Mouse (Mus musculus) CH12.LX (cell line): ENCODE data around the gene Mapk1ip1. TPM values are rescaled to one million over a fixed set of nuclear protein-coding genes. Genes with fewer than 3 reads are reported as not detected.

ENCODE experiments used
- DNase-seq: peaks from one replicate; pipeline ENCODE4 v3.0.0-alpha.2; 2013; ENCODE audit errors: extremely low read depth
- H3K27ac ChIP-seq: 2 replicates; pipeline ENCODE4 v1.5.1; 2012; ENCODE audit warnings: low read depth, mild to moderate bottlenecking, control low read depth, moderate library complexity; ENCODE audit not compliant: insufficient read depth
- H3K27me3 ChIP-seq: replicated peaks from 2 replicates; pipeline ENCODE3; 2012; ENCODE audit warnings: inconsistent platforms
- H3K36me3 ChIP-seq, 2 experiments: replicated peaks in 1 of 2; 2 replicates each; pipeline versions ENCODE3 to v1.6.1; 2012; ENCODE audit warnings: inconsistent platforms in 1 of 2, low read length in 1 of 2, mild to moderate bottlenecking in 1 of 2, mixed read lengths in 1 of 2, moderate library complexity in 1 of 2; ENCODE audit not compliant: control insufficient read depth in 1 of 2, insufficient read depth in 1 of 2
- H3K4me1 ChIP-seq, 2 experiments: 2 replicates each; pipeline ENCODE4 v1.6.1; 2012; ENCODE audit warnings: inconsistent platforms in 1 of 2, moderate library complexity in 1 of 2; ENCODE audit not compliant: insufficient read depth in 2 of 2, control insufficient read depth in 1 of 2
- H3K4me2 ChIP-seq: 2 replicates; pipeline ENCODE4 v1.6.1; 2012; ENCODE audit warnings: low read depth, mild to moderate bottlenecking, control low read depth; ENCODE audit not compliant: poor library complexity, insufficient read depth, severe bottlenecking
- H3K4me3 ChIP-seq, 3 experiments: fragments of 150-350 bp in 1 of 3; sonication (generic) in 1 of 3; replicated peaks in 1 of 3; 2 replicates each; pipeline versions ENCODE3 to v1.5.1; 2011 to 2012; ENCODE audit warnings: low read depth in 2 of 3, low read length in 2 of 3, mild to moderate bottlenecking in 2 of 3, moderate library complexity in 2 of 3, control low read depth in 1 of 3, improper control_type of control experiment in 1 of 3, inconsistent platforms in 1 of 3, mixed read lengths in 1 of 3; ENCODE audit not compliant: poor library complexity in 1 of 3
- H3K79me2 ChIP-seq: replicated peaks from 2 replicates; pipeline ENCODE4 v1.6.1; 2012; ENCODE audit warnings: mild to moderate bottlenecking, moderate library complexity; ENCODE audit not compliant: control insufficient read depth, poor library complexity, insufficient read depth, severe bottlenecking; ENCODE audit errors: extremely low read depth
- H3K9ac ChIP-seq: 2 replicates; pipeline ENCODE4 v1.6.1; 2012; ENCODE audit warnings: low read depth, mild to moderate bottlenecking, control low read depth, moderate library complexity; ENCODE audit not compliant: insufficient read depth
- H3K9me3 ChIP-seq: replicated peaks from 2 replicates; pipeline ENCODE3; 2012; ENCODE audit warnings: low read length, inconsistent platforms, mixed read lengths
- CHD1 ChIP-seq: IDR thresholded peaks from 2 replicates; pipeline ENCODE4 v1.6.1; 2012; ENCODE audit warnings: low read depth, low read length, improper control_type of control experiment, inconsistent platforms
- CHD2 ChIP-seq: IDR thresholded peaks from 2 replicates; pipeline ENCODE4 v1.6.1; 2011; ENCODE audit warnings: low read length, improper control_type of control experiment
- ELF1 ChIP-seq: IDR thresholded peaks from 2 replicates; pipeline ENCODE4 v1.6.1; 2014; ENCODE audit warnings: low read depth, mild to moderate bottlenecking, inconsistent platforms, low read length, improper control_type of control experiment
- ETS1 ChIP-seq: conservative IDR thresholded peaks from 2 replicates; pipeline ENCODE4 v1.6.1; 2012; ENCODE audit warnings: low read depth, mild to moderate bottlenecking, inconsistent platforms, low read length, improper control_type of control experiment, moderate library complexity
- GABPA ChIP-seq: IDR thresholded peaks from 2 replicates; pipeline ENCODE4 v1.6.1; 2012; ENCODE audit warnings: low read depth, low read length, improper control_type of control experiment, inconsistent platforms; ENCODE audit not compliant: insufficient replicate concordance
- HCFC1 ChIP-seq: IDR thresholded peaks from 2 replicates; pipeline ENCODE4 v1.6.1; 2012; ENCODE audit warnings: low read depth, mild to moderate bottlenecking, inconsistent platforms, low read length, improper control_type of control experiment
- IRF4 ChIP-seq: IDR thresholded peaks from 2 replicates; pipeline ENCODE4 v1.6.1; 2014; ENCODE audit warnings: low read depth, mild to moderate bottlenecking, inconsistent platforms, low read length, improper control_type of control experiment
- JUN ChIP-seq: IDR thresholded peaks from 2 replicates; pipeline ENCODE4 v1.6.1; 2011; ENCODE audit warnings: low read depth, mild to moderate bottlenecking, low read length, improper control_type of control experiment, moderate library complexity; ENCODE audit not compliant: insufficient read depth
- JUND ChIP-seq: conservative IDR thresholded peaks from 2 replicates; pipeline ENCODE4 v1.6.1; 2011; ENCODE audit warnings: low read depth, low read length, improper control_type of control experiment
- KAT2A ChIP-seq: IDR thresholded peaks from 2 replicates; pipeline ENCODE4 v1.6.1; 2012; ENCODE audit warnings: low read length, improper control_type of control experiment, inconsistent platforms; ENCODE audit not compliant: insufficient replicate concordance
- MAFK ChIP-seq: IDR thresholded peaks from 2 replicates; pipeline ENCODE4 v1.6.1; 2011; ENCODE audit warnings: low read length, improper control_type of control experiment; ENCODE audit not compliant: insufficient replicate concordance
- MEF2A ChIP-seq: IDR thresholded peaks from 2 replicates; pipeline ENCODE4 v1.6.1; 2014; ENCODE audit warnings: low read depth, mild to moderate bottlenecking, inconsistent platforms, low read length, improper control_type of control experiment, borderline replicate concordance
- POLR2A ChIP-seq: IDR thresholded peaks from 2 replicates; pipeline ENCODE4 v1.6.1; 2011; ENCODE audit warnings: low read depth, mild to moderate bottlenecking, improper control_type of control experiment, low read length
- RAD21 ChIP-seq: IDR thresholded peaks from 2 replicates; pipeline ENCODE4 v1.6.1; 2011; ENCODE audit warnings: low read depth, mild to moderate bottlenecking, low read length, improper control_type of control experiment, moderate library complexity
- RCOR1 ChIP-seq: conservative IDR thresholded peaks from 2 replicates; pipeline ENCODE4 v1.6.1; 2012; ENCODE audit warnings: low read depth, mild to moderate bottlenecking, inconsistent platforms, low read length, improper control_type of control experiment
- UBTF ChIP-seq: IDR thresholded peaks from 2 replicates; pipeline ENCODE4 v1.6.1; 2012; ENCODE audit warnings: low read depth, mild to moderate bottlenecking, inconsistent platforms, low read length, improper control_type of control experiment, moderate library complexity
- USF1 ChIP-seq: IDR thresholded peaks from 2 replicates; pipeline ENCODE4 v1.6.1; 2014; ENCODE audit warnings: low read depth, mild to moderate bottlenecking, inconsistent platforms, low read length, improper control_type of control experiment
- ZC3H11A ChIP-seq: IDR thresholded peaks from 2 replicates; pipeline ENCODE4 v1.6.1; 2012; ENCODE audit warnings: low read depth, mild to moderate bottlenecking, inconsistent platforms, low read length, improper control_type of control experiment
- ZKSCAN1 ChIP-seq: IDR thresholded peaks from 2 replicates; pipeline ENCODE4 v1.6.1; 2012; ENCODE audit warnings: low read depth, inconsistent platforms, low read length, improper control_type of control experiment, borderline replicate concordance
- ZMIZ1 ChIP-seq: IDR thresholded peaks from 2 replicates; pipeline ENCODE4 v1.6.1; 2012; ENCODE audit warnings: low read depth, mild to moderate bottlenecking, inconsistent platforms, low read length, improper control_type of control experiment
- ZNF384 ChIP-seq: IDR thresholded peaks from 2 replicates; pipeline ENCODE4 v1.6.1; 2012; ENCODE audit warnings: low read depth, low read length, improper control_type of control experiment, inconsistent platforms
- dilution Hi-C: fragments of 300-500 bp; cut with MboI; formaldehyde crosslinking; loops from 2 replicates; pipeline ENCODE4 v1.14.3; 2020; ENCODE audit warnings: low sequenced_read_pairs; ENCODE audit not compliant: extremely low pct_unique_long_range_greater_than_20kb, extremely low pct_ligation_motif_present
- in situ Hi-C: fragments of 300-500 bp; cut with MboI; formaldehyde crosslinking; loops from 3 replicates; pipeline ENCODE4 v1.14.3; 2019; ENCODE audit warnings: low sequenced_read_pairs, low pct_ligation_motif_present, low pct_unique_long_range_greater_than_20kb, mixed read lengths
- polyA plus RNA-seq: library from polyadenylated mRNA; unstranded; fragments of >175 nt; gene quantifications from 2 replicates; pipeline ENCODE4 v1.2.1, GENCODE M21; 2012; ENCODE audit warnings: low read depth; ENCODE audit not compliant: insufficient read length
- total RNA-seq, 2 experiments: library from RNA; depleted of rRNA; stranded (reverse); fragments of 300-350 nt in 1 of 2; fragments of >200 nt in 1 of 2; gene quantifications; 2 replicates each; pipeline ENCODE4 v1.2.3; 2012 to 2014

The Mapk1ip1 gene
- total and polyA plus RNA-seq, 3 experiments = 4.2 to 6.6 (median 5.1) TPM

DNA sequence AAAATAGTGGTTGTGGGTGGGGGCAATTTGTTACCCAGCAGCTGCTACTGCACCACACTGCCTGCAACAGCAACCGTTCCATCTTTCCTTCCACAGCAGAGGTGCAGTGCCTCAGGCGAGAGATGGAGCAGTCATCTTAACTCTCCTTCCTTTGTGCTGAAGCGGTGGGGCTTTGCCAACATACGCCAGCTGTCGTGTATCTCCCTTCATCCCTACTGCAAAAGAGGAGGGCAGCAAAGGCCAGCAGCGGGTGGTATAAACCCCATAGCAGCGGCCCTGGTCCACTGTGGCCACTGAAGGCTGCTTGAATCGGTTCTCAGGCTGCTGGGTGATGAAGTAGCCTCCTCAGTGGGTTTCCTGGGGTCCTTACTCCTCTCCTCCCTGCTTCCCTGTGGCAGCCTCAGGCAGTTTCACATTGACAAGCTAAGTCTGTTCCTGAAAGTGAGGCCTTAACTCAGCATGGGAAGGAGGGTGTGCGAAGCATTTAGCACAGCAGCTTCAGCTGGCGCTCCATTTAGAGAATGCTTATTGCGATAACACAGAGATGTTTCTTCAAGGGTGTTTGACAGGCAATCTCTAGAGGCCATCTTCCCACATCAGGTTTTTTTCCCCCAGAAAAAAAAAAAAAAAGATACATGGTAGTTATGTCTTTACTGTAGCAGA, 32.7 kb downstream of the Mapk1ip1 start:
- dilution Hi-C loops (no loop called here), in situ Hi-C loops (no loop called here)
- Histone ChIP-seq H3K36me3 (no peaks in the 10 kb centered on the region), H3K4me2 (no peak overlapping the region), H3K4me3 (no peak overlapping the region), H3K27me3 (peaks cover 90% of the 10 kb centered on the region), H3K79me2 (no peaks in the 10 kb centered on the region), H3K4me1 (no peaks in the 10 kb centered on the region), H3K27ac (no peak overlapping the region), H3K9me3 (no peaks in the 10 kb centered on the region), H3K9ac (no peak overlapping the region)
- DNase-seq = no peak
- TF ChIP-seq ZC3H11A (no peak), HCFC1 (no peak), CHD2 (no peak), ELF1 (no peak), ZMIZ1 (no peak), RCOR1 (no peak), CHD1 (no peak), POLR2A (no peak), RAD21 (no peak), ZKSCAN1 (no peak), ETS1 (no peak)

DNA sequence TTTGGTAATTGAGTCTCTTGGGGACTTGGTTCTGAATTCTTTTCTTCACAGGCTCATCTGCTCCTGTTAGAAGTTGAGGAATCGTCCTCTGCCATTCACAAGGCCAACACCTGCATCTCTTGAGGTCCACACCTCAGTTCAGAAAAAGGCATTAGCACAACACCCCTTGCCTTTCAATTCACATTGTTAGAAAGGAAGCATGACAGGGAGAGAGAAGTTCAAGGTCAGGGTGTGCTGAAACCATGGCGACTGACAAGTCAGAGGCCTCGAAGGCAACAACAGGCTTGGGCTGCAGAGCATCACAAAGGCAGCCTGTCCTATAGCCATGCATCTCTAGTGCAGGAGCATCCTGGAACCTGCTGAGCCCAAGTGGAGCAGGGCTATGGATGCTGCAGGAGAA, 38.9 kb downstream of the Mapk1ip1 start:
- no peak overlapping the region for H3K9ac ChIP-seq
- H3K27ac ChIP-seq = no peak overlapping the region
- in situ Hi-C loops (no loop called here), dilution Hi-C loops (no loop called here)
- no peaks in the 10 kb centered on the region for H3K4me1 ChIP-seq
- TF ChIP-seq MAFK (no peak), ZKSCAN1 (no peak), JUND (no peak), USF1 (no peak), UBTF (no peak), MEF2A (no peak), IRF4 (no peak), GABPA (no peak), JUN (no peak), ZNF384 (no peak), KAT2A (no peak)
- H3K36me3 ChIP-seq = no peaks in the 10 kb centered on the region
- H3K79me2 ChIP-seq = no peaks in the 10 kb centered on the region
- DNase-seq = no peak
- peaks cover 76% of the 10 kb centered on the region for H3K27me3 ChIP-seq
- H3K9me3 ChIP-seq = peaks cover 13% of the 10 kb centered on the region
- no peak overlapping the region for H3K4me2 ChIP-seq
- H3K4me3 ChIP-seq = no peak overlapping the region
